Mouse (Mus musculus): ENCODE measurements around the gene Prkg1. TPM values are rescaled to one million over a fixed set of nuclear protein-coding genes. Genes with fewer than 3 reads are reported as not detected.
"Not testable (repeated sequence)": the region's sequence is repeated elsewhere in the genome, so short reads cannot be mapped to it uniquely, and the experiment has no call there.

Prkg1 gene
- total RNA-seq, 2 experiments from 2014 or later, result 8.2 to 13.4 TPM

GRCm38 (mm10) chr19:31304760-31305159 lies 460.1 kb downstream of the Prkg1 start:
- DNase-seq, result no peak

GRCm38 (mm10) chr19:31291231-31291630 lies 473.6 kb downstream of the Prkg1 start:
- DNase-seq, result no peak

GRCm38 (mm10) chr19:31284581-31284980 lies 480.3 kb downstream of the Prkg1 start:
- DNase-seq, result no peak

- no peak for DNase-seq
These were observed 480.7 kb downstream of the Prkg1 start for GRCm38 (mm10) chr19:31284126-31284525.

- DNase-seq, result no peak
These were observed 481.2 kb downstream of the Prkg1 start for GRCm38 (mm10) chr19:31283617-31284016.

GRCm38 (mm10) chr19:31279797-31280486 lies 484.9 kb downstream of the Prkg1 start:
- peak; percentile 53 for DNase-seq

GRCm38 (mm10) chr19:31262438-31262837 lies 502.4 kb downstream of the Prkg1 start:
- no peak for DNase-seq

GRCm38 (mm10) chr19:31260494-31260893 lies 504.3 kb downstream of the Prkg1 start:
- DNase-seq, result no peak

GRCm38 (mm10) chr19:31255780-31256179 lies 509.1 kb downstream of the Prkg1 start:
- no peak for DNase-seq

- no peak for DNase-seq
These were observed 532.4 kb downstream of the Prkg1 start for GRCm38 (mm10) chr19:31232410-31232809.

GRCm38 (mm10) chr19:31228385-31228784 lies 536.4 kb downstream of the Prkg1 start:
- DNase-seq, result no peak

GRCm38 (mm10) chr19:31223457-31223856 lies 541.4 kb downstream of the Prkg1 start:
- DNase-seq, result no peak

- DNase-seq, result not testable (repeated sequence)
These were observed 545.6 kb downstream of the Prkg1 start for GRCm38 (mm10) chr19:31219261-31219660.

GRCm38 (mm10) chr19:31210850-31211249 lies 554.0 kb downstream of the Prkg1 start:
- no peak for DNase-seq

- no peak for DNase-seq
These were observed 554.4 kb downstream of the Prkg1 start for GRCm38 (mm10) chr19:31210449-31210848.

- no peak for DNase-seq
These were observed 565.2 kb downstream of the Prkg1 start for GRCm38 (mm10) chr19:31199583-31199982.

GRCm38 (mm10) chr19:31198461-31198860 lies 566.4 kb downstream of the Prkg1 start:
- no peak for DNase-seq

GRCm38 (mm10) chr19:31197076-31197475 lies 567.8 kb downstream of the Prkg1 start:
- DNase-seq, result no peak

GRCm38 (mm10) chr19:31188559-31189218 lies 576.1 kb downstream of the Prkg1 start:
- DNase-seq, result no peak

GRCm38 (mm10) chr19:31180757-31181156 lies 584.1 kb downstream of the Prkg1 start:
- DNase-seq, result no peak

GRCm38 (mm10) chr19:31177279-31177922 lies 587.4 kb downstream of the Prkg1 start:
- no peak for DNase-seq

- no peak for DNase-seq
These were observed 593.8 kb downstream of the Prkg1 start for GRCm38 (mm10) chr19:31170985-31171384.

- DNase-seq, result no peak
These were observed 605.8 kb downstream of the Prkg1 start for GRCm38 (mm10) chr19:31158944-31159460.
